Mouse (Mus musculus): ENCODE measurements around the gene Mrm2. TPM values are rescaled to one million over a fixed set of nuclear protein-coding genes. Genes with fewer than 3 reads are reported as not detected.

Mrm2 gene
- polyA plus RNA-seq (2015; fragmentation: Nextera tagmentation; extraction: Ambion mirVana) = 10.1 and 11.0 TPM in 2 replicates

DNA sequence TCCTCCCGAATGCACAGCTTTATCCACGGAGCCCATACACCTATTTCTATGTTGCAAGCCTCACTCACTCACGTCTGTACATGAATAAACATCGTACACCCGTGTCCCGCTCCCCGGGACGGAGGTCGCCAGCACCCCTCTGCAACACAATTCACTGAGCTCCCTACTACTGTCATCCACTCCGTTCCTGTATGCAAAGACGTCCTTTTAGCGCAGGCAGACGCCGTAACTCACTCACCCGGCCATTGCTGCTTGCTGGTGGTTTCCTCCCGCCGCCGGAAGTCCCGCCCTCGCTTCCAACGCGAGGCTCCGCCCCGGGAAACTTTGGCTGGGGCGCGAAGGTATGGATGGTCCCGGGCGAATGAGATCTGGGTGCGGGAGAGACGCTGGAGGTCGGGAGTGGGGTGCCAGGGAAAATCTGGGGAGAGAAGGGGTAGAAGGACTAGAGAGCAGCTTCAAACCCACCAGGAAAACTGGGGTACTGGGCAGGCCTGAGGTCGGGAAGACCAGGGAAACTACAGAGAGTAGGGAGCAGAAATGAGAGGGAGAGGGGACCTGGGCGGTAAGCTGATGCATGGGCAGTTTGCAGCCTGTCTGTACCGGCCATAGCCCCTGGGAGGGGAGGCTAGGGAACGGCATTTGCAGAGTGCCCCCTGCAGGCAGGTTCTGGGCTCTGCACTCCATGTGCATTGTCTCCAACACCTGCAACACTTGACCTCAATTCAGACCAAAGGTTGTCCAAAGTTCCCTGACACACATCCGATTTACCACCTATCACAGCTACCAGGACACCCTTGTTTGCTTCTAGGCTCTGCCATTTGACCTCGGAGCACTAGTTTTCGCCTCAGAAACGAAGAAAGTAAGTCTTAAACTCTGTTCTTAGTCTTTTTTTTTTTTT lies at the start of gene Mrm2:
Gene Mrm2, minus strand, starts transcription at position 284 of the 898 bp plus-strand sequence.

DNA sequence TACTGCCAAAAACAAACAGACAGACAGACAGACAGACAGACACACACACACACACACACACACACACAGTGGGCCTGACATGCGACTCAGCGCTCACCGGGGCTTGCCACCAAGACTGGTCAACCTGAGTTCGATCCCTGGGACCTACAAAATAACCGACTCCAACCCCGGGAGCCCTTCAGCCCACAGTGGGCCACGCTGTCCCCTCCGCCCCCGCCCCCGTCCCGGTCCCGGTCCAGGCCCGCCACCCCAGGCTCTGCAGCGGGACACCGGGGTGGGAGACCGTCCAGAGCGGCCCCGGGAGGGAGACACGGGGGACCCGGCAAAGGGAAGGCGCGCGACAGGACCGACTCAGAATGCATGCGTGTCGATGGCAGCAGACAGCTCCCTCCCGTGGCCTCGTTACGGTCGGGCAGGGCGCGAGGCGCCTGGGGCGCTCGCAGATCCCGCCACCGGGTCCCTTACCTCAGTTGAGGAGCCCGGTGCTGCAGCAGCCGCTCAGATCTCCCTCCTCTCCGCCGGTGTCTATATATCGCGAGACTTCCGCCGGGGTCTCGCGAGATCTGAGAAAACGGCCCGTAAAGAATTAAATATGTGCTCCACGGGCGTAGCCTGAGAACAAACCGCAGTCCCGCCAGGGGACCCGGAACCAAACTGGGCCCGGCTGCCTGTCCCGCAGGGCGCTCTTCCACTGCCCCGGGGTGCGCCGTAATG lies 10.5 kb downstream of the Mrm2 start, which contains the start of the genes Mad1l1 and Nudt1:
Gene Mad1l1, minus strand, starts transcription at position 511 of the 714 bp plus-strand sequence.
Gene Nudt1, plus strand, starts transcription at position 615 of the 714 bp plus-strand sequence.

Other genes with a start within 250 kb of the Mrm2 start
- gene Mad1l1, start 10.3 kb downstream of the Mrm2 start, polyA plus RNA-seq (2015; fragmentation: Nextera tagmentation; extraction: Ambion mirVana) = 19.6 and 20.8 TPM in 2 replicates
- 30.8 and 32.4 TPM in 2 replicates for gene Nudt1, start 10.2 kb downstream of the Mrm2 start, polyA plus RNA-seq (2015; fragmentation: Nextera tagmentation; extraction: Ambion mirVana)
- gene Snx8, start 57.4 kb upstream of the Mrm2 start, polyA plus RNA-seq (2015; fragmentation: Nextera tagmentation; extraction: Ambion mirVana) = 9.1 and 10.0 TPM in 2 replicates
- 66.4 and 73.4 TPM in 2 replicates for gene Eif3b, start 87.4 kb upstream of the Mrm2 start, polyA plus RNA-seq (2015; fragmentation: Nextera tagmentation; extraction: Ambion mirVana)
- not detected in 2 replicates for gene Gm4869, start 113.7 kb upstream of the Mrm2 start, polyA plus RNA-seq (2015; fragmentation: Nextera tagmentation; extraction: Ambion mirVana)
- gene Chst12, start 173.7 kb upstream of the Mrm2 start, polyA plus RNA-seq (2015; fragmentation: Nextera tagmentation; extraction: Ambion mirVana) = 14.2 and 19.5 TPM in 2 replicates
- gene Grifin, start 233.2 kb upstream of the Mrm2 start, polyA plus RNA-seq (2015; fragmentation: Nextera tagmentation; extraction: Ambion mirVana) = 0.42 TPM in 1 of 2 replicates, not detected in the other

All from spleen, postnatal 0 days (tissue).